ENCODE assay signal across 8 mouse cellular contexts in the genomic region with DNA sequence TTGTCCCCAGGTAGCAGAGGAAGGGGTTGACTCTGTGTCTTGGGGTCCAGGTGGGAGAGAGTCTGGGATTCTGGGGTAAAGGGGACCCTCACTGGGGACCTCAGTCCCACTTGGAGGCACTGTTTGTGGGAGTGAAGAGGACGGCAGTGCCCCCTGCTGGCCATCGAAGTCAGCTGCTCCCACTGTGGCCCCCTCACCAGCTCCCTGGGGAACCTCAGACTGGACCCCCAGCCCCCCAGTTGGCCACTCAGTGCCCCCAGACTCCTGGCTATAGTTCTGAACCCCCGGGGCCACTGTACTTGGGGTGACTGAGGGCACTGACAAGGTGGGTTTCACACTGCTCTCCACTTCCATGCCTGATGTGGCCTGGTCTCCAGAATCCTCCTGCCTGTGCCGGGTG. TPM values are rescaled to one million over a fixed set of nuclear protein-coding genes. Genes with fewer than 3 reads are reported as not detected.
A peak's percentile ranks its signal among the peaks of the same experiment; 100 is the strongest.
DNase-seq lines count a peak whose midpoint lies in the region; ATAC-seq and TF ChIP-seq lines count a peak whose summit lies in the region.

No protein-coding gene starts in this region.

- no peak overlapping the region for H3ac ChIP-seq in C2C12 (ENCODE audit: control insufficient read depth, insufficient read length, low read depth)

- H3K79me2 ChIP-seq in C2C12 (ENCODE audit: control insufficient read depth, insufficient read depth) (no peaks in the 10 kb centered on the region), MEL (ENCODE audit: control insufficient read depth, insufficient read depth, low read length, poor library complexity) (no peaks in the 10 kb centered on the region)

- intact Hi-C loops in heart, postnatal 25 days (cut with DNase I) = no loop called here

- no peaks in the 10 kb centered on the region for H3K9me3 ChIP-seq in intestine, embryonic 14.5 days (ENCODE audit: control insufficient read depth, low read length)
- no peaks in the 10 kb centered on the region for H3K9me3 ChIP-seq in intestine, embryonic 15.5 days
- H3K9me3 ChIP-seq in MEL (replicated peaks; ENCODE audit: insufficient read depth, low read length) = no peaks in the 10 kb centered on the region
- H3K9me3 ChIP-seq in liver, embryonic 11.5 days (ENCODE audit: control insufficient read depth, low read length) = no peaks in the 10 kb centered on the region

- peaks cover 8% of the 10 kb centered on the region; the same call in 1 of the 2 replicates for H3K36me3 ChIP-seq in intestine, embryonic 14.5 days (ENCODE audit: control insufficient read depth, insufficient read depth, low read length)
- no peaks in the 10 kb centered on the region for H3K36me3 ChIP-seq in intestine, embryonic 15.5 days
- H3K36me3 ChIP-seq in C2C12 (ENCODE audit: control insufficient read depth, insufficient read depth) = no peaks in the 10 kb centered on the region
- H3K36me3 ChIP-seq in MEL (ENCODE audit: control insufficient read depth in 1 of 2, insufficient read depth in 2 of 2, low read length in 2 of 2) = no peaks in the 10 kb centered on the region
- no peaks in the 10 kb centered on the region for H3K36me3 ChIP-seq in liver, embryonic 11.5 days (ENCODE audit: control insufficient read depth, insufficient read depth, low read length)

- ATAC-seq in intestine, embryonic 14.5 days (replicated peaks; ENCODE audit: low FRiP score, low TSS enrichment, low read depth) = 0 out of 2 replicates have a peak, but pooled peaks have one; percentile 6
- no peak for ATAC-seq in intestine, embryonic 15.5 days
- ATAC-seq in liver, embryonic 11.5 days (replicated peaks; ENCODE audit: low FRiP score) = peak; percentile 26; the same call in 1 of the 2 replicates

- H3K79me3 ChIP-seq in C2C12 (ENCODE audit: low read depth) = no peaks in the 10 kb centered on the region

- no peak for TF ChIP-seq POLR2A in MEL (IDR thresholded peaks at IDR 0.05; ENCODE audit: control insufficient read depth in 1 of 2, insufficient read depth in 1 of 2, low read depth in 1 of 2, low read length in 2 of 2, poor library complexity in 1 of 2)

- TF ChIP-seq CTCF in C2C12 (IDR thresholded peaks at IDR 0.05; ENCODE audit: control insufficient read depth, insufficient read depth, insufficient read length) (peak; percentile 63), MEL (IDR thresholded peaks at IDR 0.05 in 2 of 3, conservative IDR thresholded peaks at IDR 0.05 in 1 of 3; ENCODE audit: control insufficient read depth in 1 of 3, insufficient read depth in 1 of 3, low read depth in 2 of 3, low read length in 3 of 3, poor library complexity in 1 of 3, severe bottlenecking in 1 of 3) (peak; percentile 57 to 87 (median 60))

- TF ChIP-seq RAD21 in MEL (IDR thresholded peaks at IDR 0.05; ENCODE audit: low read depth, low read length) = peak; percentile 45

- no peak for TF ChIP-seq EP300 in MEL (IDR thresholded peaks at IDR 0.05; ENCODE audit: low read depth in 1 of 2, low read length in 2 of 2)

- DNase-seq in intestine, embryonic 14.5 days (ENCODE audit: low spot score) = no peak
- peak; percentile 31 for DNase-seq in MEL (ENCODE audit: low read depth, low spot score)
- DNase-seq in liver, embryonic 11.5 days (ENCODE audit: low spot score) = no peak
- no peak for DNase-seq in embryo, embryonic 9.5 days (ENCODE audit: extremely low spot score)
- DNase-seq in frontal cortex, postnatal 36 days (ENCODE audit: low spot score in 2 of 2) = no peak
- no peak for DNase-seq in heart, postnatal 25 days (ENCODE audit: low spot score)

- H3K4me1 ChIP-seq in intestine, embryonic 14.5 days (replicated peaks; ENCODE audit: control insufficient read depth, insufficient read depth, low read length) = no peaks in the 10 kb centered on the region
- H3K4me1 ChIP-seq in intestine, embryonic 15.5 days (replicated peaks) = no peaks in the 10 kb centered on the region
- H3K4me1 ChIP-seq in MEL (ENCODE audit: control insufficient read depth in 1 of 2, insufficient read depth in 2 of 2, low read length in 2 of 2) = no peaks in the 10 kb centered on the region
- H3K4me1 ChIP-seq in liver, embryonic 11.5 days (replicated peaks; ENCODE audit: control insufficient read depth, insufficient read depth, low read length) = no peaks in the 10 kb centered on the region

- no peak overlapping the region for H3K27ac ChIP-seq in intestine, embryonic 14.5 days (ENCODE audit: low read depth)
- no peak overlapping the region for H3K27ac ChIP-seq in intestine, embryonic 15.5 days
- no peak overlapping the region for H3K27ac ChIP-seq in MEL (ENCODE audit: control insufficient read depth, low read depth, low read length)
- H3K27ac ChIP-seq in liver, embryonic 11.5 days (ENCODE audit: low read depth, low read length) = no peak overlapping the region

- H3K4me2 ChIP-seq in intestine, embryonic 14.5 days (ENCODE audit: low read length) = no peak overlapping the region
- no peak overlapping the region for H3K4me2 ChIP-seq in intestine, embryonic 15.5 days (replicated peaks)
- H3K4me2 ChIP-seq in liver, embryonic 11.5 days = no peak overlapping the region

- H3K27me3 ChIP-seq in intestine, embryonic 14.5 days (replicated peaks; ENCODE audit: control insufficient read depth, insufficient read depth, low read length) = no peaks in the 10 kb centered on the region
- no peaks in the 10 kb centered on the region for H3K27me3 ChIP-seq in intestine, embryonic 15.5 days (replicated peaks)
- H3K27me3 ChIP-seq in C2C12 (ENCODE audit: control insufficient read depth, insufficient read depth, insufficient read length) (peaks cover 5% of the 10 kb centered on the region), MEL (ENCODE audit: control insufficient read depth in 1 of 2, insufficient read depth in 2 of 2, low read length in 2 of 2) (peaks cover 11 to 12% of the 10 kb centered on the region in 2 experiments)
- H3K27me3 ChIP-seq in liver, embryonic 11.5 days (replicated peaks; ENCODE audit: control insufficient read depth, insufficient read depth, low read length) = no peaks in the 10 kb centered on the region

- 56% methylated on average over 4 of the region's 4 CpGs for WGBS in intestine, embryonic 14.5 days
- WGBS in intestine, embryonic 15.5 days = 60% methylated on average over 4 of the region's 4 CpGs
- WGBS in liver, embryonic 11.5 days = 48% methylated on average over 4 of the region's 4 CpGs

- no peak overlapping the region for H3K4me3 ChIP-seq in intestine, embryonic 14.5 days (ENCODE audit: low read depth, low read length)
- H3K4me3 ChIP-seq in intestine, embryonic 15.5 days (replicated peaks) = no peak overlapping the region
- H3K4me3 ChIP-seq in C2C12 (ENCODE audit: insufficient read depth, poor library complexity, severe bottlenecking) = no peak overlapping the region
- H3K4me3 ChIP-seq in MEL (ENCODE audit: control insufficient read depth in 1 of 2, insufficient read depth in 1 of 2, low read depth in 2 of 2, low read length in 2 of 2) = no peak overlapping the region
- no peak overlapping the region for H3K4me3 ChIP-seq in liver, embryonic 11.5 days (ENCODE audit: low read depth, low read length)

- H3K9ac ChIP-seq in intestine, embryonic 14.5 days (ENCODE audit: low read length) = no peak overlapping the region
- no peak overlapping the region for H3K9ac ChIP-seq in intestine, embryonic 15.5 days
- H3K9ac ChIP-seq in MEL (ENCODE audit: control insufficient read depth, low read depth, low read length, poor library complexity, severe bottlenecking) = no peak overlapping the region
- H3K9ac ChIP-seq in liver, embryonic 11.5 days (ENCODE audit: low read depth, low read length) = no peak overlapping the region

TF ChIP-seq in C2C12, 6 proteins besides CTCF, POLR2A, EP300 and RAD21 (continues in another document):
- no peak for TF ChIP-seq CEBPB (IDR thresholded peaks at IDR 0.05; ENCODE audit: low read depth)

RNA-seq across cellular contexts. Expression of a gene that starts 7.5 kb away (rescaled TPM):
- 21.8 and 23.0 TPM in 2 replicates for polyA plus RNA-seq in intestine, embryonic 14.5 days (2014; fragmentation: Nextera tagmentation; extraction: Ambion mirVana)
- 24.2 and 25.0 TPM in 2 replicates for polyA plus RNA-seq in intestine, embryonic 15.5 days (2015; fragmentation: Nextera tagmentation; extraction: Ambion mirVana)
- polyA plus RNA-seq in C2C12 (2012; fragmentation: generic; extraction: Trizol) (6.7 TPM), MEL (2012; ENCODE audit: insufficient read depth in 1 of 2, insufficient read length in 2 of 2, low read depth in 1 of 2, low replicate concordance in 2 of 2, missing spikeins in 1 of 2) (10 to 100 TPM in 1 of 2 experiments, not detected in 1; 16.9 TPM)
- 7.3 and 7.4 TPM in 2 replicates for total RNA-seq in MEL (2012; rRNA removed)
- 24.9 and 26.7 TPM in 2 replicates for polyA plus RNA-seq in liver, embryonic 11.5 days (2014; fragmentation: Nextera tagmentation; extraction: Ambion mirVana)
- total RNA-seq in heart, postnatal 25 days (2021) = 10 to 100 TPM; 21.9 to 23.3 TPM

RNA-seq across cellular contexts. Expression of a gene that starts 25.6 kb away (rescaled TPM):
- polyA plus RNA-seq in intestine, embryonic 14.5 days (2014; fragmentation: Nextera tagmentation; extraction: Ambion mirVana) = 68.0 and 71.4 TPM in 2 replicates
- 49.6 and 52.5 TPM in 2 replicates for polyA plus RNA-seq in intestine, embryonic 15.5 days (2015; fragmentation: Nextera tagmentation; extraction: Ambion mirVana)
- polyA plus RNA-seq in C2C12 (2012; fragmentation: generic; extraction: Trizol) (2.8 TPM), MEL (2012; ENCODE audit: insufficient read depth in 1 of 2, insufficient read length in 2 of 2, low read depth in 1 of 2, low replicate concordance in 2 of 2, missing spikeins in 1 of 2) (under 1 TPM in 1 of 2 experiments, not detected in 1; 0.10 TPM)
- not detected in 2 replicates for total RNA-seq in MEL (2012; rRNA removed)
- polyA plus RNA-seq in liver, embryonic 11.5 days (2014; fragmentation: Nextera tagmentation; extraction: Ambion mirVana) = 9.1 and 10.7 TPM in 2 replicates
- 10 to 100 TPM; 16.5 to 16.8 TPM for total RNA-seq in heart, postnatal 25 days (2021)

RNA-seq across cellular contexts. Expression of a gene that starts 49.3 kb away (rescaled TPM):
- 139 and 152 TPM in 2 replicates for polyA plus RNA-seq in intestine, embryonic 14.5 days (2014; fragmentation: Nextera tagmentation; extraction: Ambion mirVana)
- 106 and 107 TPM in 2 replicates for polyA plus RNA-seq in intestine, embryonic 15.5 days (2015; fragmentation: Nextera tagmentation; extraction: Ambion mirVana)
- polyA plus RNA-seq in C2C12 (2012; fragmentation: generic; extraction: Trizol) (126 TPM), MEL (2012; ENCODE audit: insufficient read depth in 1 of 2, insufficient read length in 2 of 2, low read depth in 1 of 2, low replicate concordance in 2 of 2, missing spikeins in 1 of 2) (100 to 1,000 TPM; 110 to 268 TPM)
- total RNA-seq in MEL (2012; rRNA removed) = 214 and 242 TPM in 2 replicates
- 254 and 284 TPM in 2 replicates for polyA plus RNA-seq in liver, embryonic 11.5 days (2014; fragmentation: Nextera tagmentation; extraction: Ambion mirVana)
- 1 to 10 TPM; 6.1 to 7.4 TPM for total RNA-seq in heart, postnatal 25 days (2021)

RNA-seq across cellular contexts. Expression of a gene that starts 52.8 kb away (rescaled TPM):
- 54.0 and 59.6 TPM in 2 replicates for polyA plus RNA-seq in intestine, embryonic 14.5 days (2014; fragmentation: Nextera tagmentation; extraction: Ambion mirVana)
- polyA plus RNA-seq in intestine, embryonic 15.5 days (2015; fragmentation: Nextera tagmentation; extraction: Ambion mirVana) = 62.2 and 72.1 TPM in 2 replicates
- polyA plus RNA-seq in C2C12 (2012; fragmentation: generic; extraction: Trizol) (29.1 TPM), MEL (2012; ENCODE audit: insufficient read depth in 1 of 2, insufficient read length in 2 of 2, low read depth in 1 of 2, low replicate concordance in 2 of 2, missing spikeins in 1 of 2) (10 to 100 TPM in 1 of 2 experiments, not detected in 1; 42.4 TPM)
- 20.3 and 22.9 TPM in 2 replicates for total RNA-seq in MEL (2012; rRNA removed)
- 55.1 and 56.7 TPM in 2 replicates for polyA plus RNA-seq in liver, embryonic 11.5 days (2014; fragmentation: Nextera tagmentation; extraction: Ambion mirVana)
- total RNA-seq in heart, postnatal 25 days (2021) = 10 to 100 TPM; 36.4 to 37.2 TPM
